Mouse (Mus musculus): Measurements from ENCODE around the gene Ppp2r5a.

Gene Ppp2r5a

GRCm38 (mm10) chr1:191326233-191326882 is 76.7 kb downstream of the Ppp2r5a start:
- peak; percentile 64 for DNase-seq (ENCODE audit: low read depth, low spot score)

- peak; percentile 98 for DNase-seq (ENCODE audit: low read depth, low spot score)
Measured at GRCm38 (mm10) chr1:191325726-191326232, 77.3 kb downstream of the Ppp2r5a start, which contains the start of gene Tmem206. Gene Tmem206 (plus strand): TSS chr1:191325912.

- DNase-seq (ENCODE audit: low read depth, low spot score): no peak
Measured at GRCm38 (mm10) chr1:191324733-191325590, 78.1 kb downstream of the Ppp2r5a start.

GRCm38 (mm10) chr1:191323381-191323780 is 79.7 kb downstream of the Ppp2r5a start:
- DNase-seq (ENCODE audit: low read depth, low spot score): no peak

- no peak for DNase-seq (ENCODE audit: low read depth, low spot score)
Measured at GRCm38 (mm10) chr1:191318686-191319085, 84.4 kb downstream of the Ppp2r5a start.

- DNase-seq (ENCODE audit: low read depth, low spot score): peak; percentile 75
Measured at GRCm38 (mm10) chr1:191317591-191318196, 85.4 kb downstream of the Ppp2r5a start, which contains the start of gene Nenf. Gene Nenf (minus strand): TSS chr1:191318194.

GRCm38 (mm10) chr1:191316818-191317217 is 86.3 kb downstream of the Ppp2r5a start:
- no peak for DNase-seq (ENCODE audit: low read depth, low spot score)

- no peak for DNase-seq (ENCODE audit: low read depth, low spot score)
Measured at GRCm38 (mm10) chr1:191313926-191314325, 89.1 kb downstream of the Ppp2r5a start.

- DNase-seq (ENCODE audit: low read depth, low spot score): no peak
Measured at GRCm38 (mm10) chr1:191313158-191313557, 89.9 kb downstream of the Ppp2r5a start.

GRCm38 (mm10) chr1:191312513-191312941 is 90.5 kb downstream of the Ppp2r5a start:
- DNase-seq (ENCODE audit: low read depth, low spot score): peak; percentile 91

- DNase-seq (ENCODE audit: low read depth, low spot score): no peak
Measured at GRCm38 (mm10) chr1:191311296-191311898, 91.7 kb downstream of the Ppp2r5a start.

GRCm38 (mm10) chr1:191307766-191308455 is 95.2 kb downstream of the Ppp2r5a start:
- peak; percentile 84 for DNase-seq (ENCODE audit: low read depth, low spot score)

GRCm38 (mm10) chr1:191306316-191306715 is 96.8 kb downstream of the Ppp2r5a start:
- peak; percentile 50 for DNase-seq (ENCODE audit: low read depth, low spot score)

- peak; percentile 39 for DNase-seq (ENCODE audit: low read depth, low spot score)
Measured at GRCm38 (mm10) chr1:191305610-191306009, 97.5 kb downstream of the Ppp2r5a start.

GRCm38 (mm10) chr1:191304216-191304615 is 98.9 kb downstream of the Ppp2r5a start:
- no peak for DNase-seq (ENCODE audit: low read depth, low spot score)

GRCm38 (mm10) chr1:191303736-191304135 is 99.3 kb downstream of the Ppp2r5a start:
- no peak for DNase-seq (ENCODE audit: low read depth, low spot score)
